Mouse (Mus musculus): Measurements from ENCODE around the gene Tnfrsf19. TPM values are rescaled to one million over a fixed set of nuclear protein-coding genes. Genes with fewer than 3 reads are reported as not detected.
A peak's percentile ranks its signal among the peaks of the same experiment; 100 is the strongest.

Gene Tnfrsf19
- 10 to 100 TPM; 26.5 to 28.8 TPM for total RNA-seq (2021)
- long read RNA-seq, experiment 1, full-length matches to known transcripts: 4 of 11 reads
- long read RNA-seq, experiment 1, partial matches to known transcripts: 5 of 11 reads
- long read RNA-seq, experiment 1, other reads (novel, unspliced or antisense): 2 of 11 reads
- long read RNA-seq, experiment 2, full-length matches to known transcripts: 8 of 11 reads
- long read RNA-seq, experiment 2, partial matches to known transcripts: 0 of 11 reads
- long read RNA-seq, experiment 2, other reads (novel, unspliced or antisense): 3 of 11 reads

DNA sequence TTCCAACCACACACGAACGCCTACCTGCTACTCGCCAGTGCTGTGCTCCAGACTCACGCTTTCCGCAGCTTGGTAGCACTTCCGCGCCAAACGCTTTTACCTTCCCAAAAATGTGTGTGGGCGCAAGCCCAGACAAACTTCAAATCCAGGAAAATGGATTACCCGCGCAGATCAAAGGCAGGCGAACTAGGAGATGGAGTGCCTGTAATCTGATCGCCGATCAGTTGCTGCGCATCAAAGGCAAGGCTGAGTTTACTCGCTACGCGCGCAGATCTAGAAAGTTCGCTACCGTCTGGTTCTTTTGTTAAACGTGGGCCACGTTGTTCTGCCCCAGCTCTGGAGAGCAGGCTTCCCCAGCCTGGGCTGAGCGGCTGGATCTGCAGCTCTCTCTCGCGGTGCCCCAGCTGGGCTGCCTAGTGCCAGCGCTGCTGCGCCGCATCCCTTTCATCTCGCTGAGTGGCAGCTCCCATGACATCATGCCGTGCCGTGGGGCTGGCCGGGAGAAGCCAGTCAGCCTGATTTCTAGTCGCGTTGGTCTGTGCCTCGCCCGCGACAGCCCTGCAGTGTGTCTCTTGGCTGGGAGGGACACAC is at the start of gene Tnfrsf19:
Tnfrsf19 (minus strand) TSS at position 400 of the 591 bp plus-strand sequence.
- DNase-seq: peak; percentile 90

DNA sequence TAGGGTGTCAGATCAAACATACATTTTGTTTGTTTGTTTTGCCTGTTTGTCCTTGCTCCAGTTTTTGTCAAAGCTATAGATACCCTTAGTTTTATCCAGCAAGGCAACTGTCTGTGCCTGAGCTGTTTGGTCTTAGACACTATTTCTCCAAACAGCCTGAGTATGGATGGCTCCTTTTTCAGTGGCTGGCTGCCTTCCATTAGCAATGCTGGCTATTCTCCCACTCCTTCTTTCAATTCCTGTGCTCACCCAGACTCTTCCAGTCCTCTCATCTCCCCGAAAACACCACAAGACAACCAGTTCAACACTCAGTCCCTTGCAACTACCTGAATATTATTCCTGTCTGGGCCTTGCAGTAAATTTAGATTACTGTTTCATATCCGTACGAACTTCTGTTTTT is 45.8 kb upstream of the Tnfrsf19 start:
- peak; percentile 12 for DNase-seq

DNA sequence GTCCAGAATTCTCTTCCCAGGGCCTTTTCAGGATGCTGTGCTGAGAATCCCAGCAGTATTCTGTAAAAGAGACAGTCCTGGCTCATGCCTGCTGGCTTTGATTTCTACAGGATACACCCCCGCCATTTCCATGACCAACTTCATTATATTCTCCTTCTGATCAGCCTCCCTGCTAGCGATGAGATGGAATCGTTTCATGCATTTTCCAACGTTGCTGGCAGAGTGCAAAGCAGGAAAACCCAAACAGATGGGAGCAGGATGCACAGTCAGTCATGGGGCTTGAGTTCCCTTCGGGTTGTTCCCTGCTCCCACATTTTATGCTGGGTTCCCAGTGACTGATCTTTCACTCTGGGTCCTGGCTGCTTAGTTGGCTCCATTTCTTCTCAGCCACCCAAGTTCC is 44.7 kb upstream of the Tnfrsf19 start:
- DNase-seq: no peak

DNA sequence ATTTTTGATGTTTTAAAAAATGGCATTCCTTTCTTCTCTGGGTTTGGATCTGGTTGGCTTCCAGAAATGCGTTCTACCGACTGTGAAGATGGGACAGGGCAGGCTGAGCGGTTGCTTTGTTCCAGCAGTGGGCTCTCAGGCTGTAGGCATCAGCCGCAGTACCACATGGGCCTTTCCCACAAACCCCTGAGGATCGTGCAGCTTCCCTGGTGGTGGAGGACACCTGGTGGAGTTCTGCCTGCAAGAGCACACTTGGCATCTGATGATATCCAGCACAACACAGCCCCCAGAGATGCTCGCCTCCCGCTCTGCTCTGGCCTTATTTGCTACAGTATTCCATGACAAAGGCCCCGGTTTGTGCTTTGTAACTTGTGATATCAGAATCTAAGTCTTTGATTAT is 41.9 kb upstream of the Tnfrsf19 start:
- DNase-seq: no peak

DNA sequence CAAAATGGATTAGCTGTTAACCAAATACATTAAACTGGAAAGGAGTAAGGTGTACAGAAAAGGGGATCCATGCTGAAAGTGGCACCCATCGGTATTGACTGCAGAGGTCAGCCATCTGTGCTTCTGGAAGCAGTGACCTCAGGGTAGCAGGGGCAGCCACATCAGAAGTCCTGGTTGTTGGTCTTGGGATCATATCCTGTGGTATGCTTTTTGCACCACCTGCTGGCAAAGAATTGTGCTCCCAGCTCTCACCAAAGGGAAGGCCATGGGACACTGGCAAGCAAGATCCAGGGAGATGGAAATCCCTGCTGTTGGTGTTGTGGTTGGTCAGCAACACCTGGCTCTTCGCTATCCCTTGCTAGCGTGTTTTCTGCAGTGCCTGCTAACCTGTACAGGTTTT is 39.0 kb upstream of the Tnfrsf19 start:
- peak; percentile 72 for DNase-seq

DNA sequence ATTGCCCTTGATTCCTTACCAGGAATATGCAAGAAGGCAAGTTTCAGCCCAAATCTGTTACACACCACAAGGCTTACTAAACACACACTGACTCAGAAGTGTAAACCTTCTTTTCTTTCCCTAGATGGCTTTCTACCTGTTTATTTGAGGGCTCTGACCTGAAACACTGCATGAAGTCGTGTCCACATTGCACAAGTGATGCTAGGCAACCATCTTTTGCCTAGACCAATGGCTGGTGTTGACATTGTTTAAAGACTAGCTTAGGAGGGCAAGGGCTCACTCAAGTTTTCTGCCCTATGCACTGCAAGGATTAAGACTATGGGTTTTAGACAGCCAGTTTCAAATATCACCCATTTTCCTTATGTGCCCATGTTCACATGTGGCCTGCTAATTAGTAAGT is 23.3 kb upstream of the Tnfrsf19 start:
- no peak for DNase-seq

DNA sequence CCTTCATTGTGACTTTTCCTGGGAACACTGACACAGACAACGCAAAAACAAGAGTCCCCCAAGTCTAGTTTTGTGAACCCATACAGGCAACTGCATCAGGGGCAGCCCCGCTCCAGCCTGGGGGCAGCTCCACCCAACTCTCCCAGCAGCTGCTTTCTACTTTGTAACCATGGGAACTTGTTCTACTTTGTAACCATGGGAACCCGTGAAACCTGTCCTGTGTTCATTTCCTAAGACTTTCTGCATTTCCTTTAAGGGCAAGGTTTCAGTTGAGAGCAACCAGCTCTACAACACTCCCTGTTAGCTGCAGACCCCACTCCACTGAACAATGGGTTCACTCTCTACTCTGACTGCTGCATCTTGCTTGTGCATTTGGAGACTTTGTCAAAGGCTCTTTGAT is 15.4 kb upstream of the Tnfrsf19 start:
- no peak for DNase-seq

DNA sequence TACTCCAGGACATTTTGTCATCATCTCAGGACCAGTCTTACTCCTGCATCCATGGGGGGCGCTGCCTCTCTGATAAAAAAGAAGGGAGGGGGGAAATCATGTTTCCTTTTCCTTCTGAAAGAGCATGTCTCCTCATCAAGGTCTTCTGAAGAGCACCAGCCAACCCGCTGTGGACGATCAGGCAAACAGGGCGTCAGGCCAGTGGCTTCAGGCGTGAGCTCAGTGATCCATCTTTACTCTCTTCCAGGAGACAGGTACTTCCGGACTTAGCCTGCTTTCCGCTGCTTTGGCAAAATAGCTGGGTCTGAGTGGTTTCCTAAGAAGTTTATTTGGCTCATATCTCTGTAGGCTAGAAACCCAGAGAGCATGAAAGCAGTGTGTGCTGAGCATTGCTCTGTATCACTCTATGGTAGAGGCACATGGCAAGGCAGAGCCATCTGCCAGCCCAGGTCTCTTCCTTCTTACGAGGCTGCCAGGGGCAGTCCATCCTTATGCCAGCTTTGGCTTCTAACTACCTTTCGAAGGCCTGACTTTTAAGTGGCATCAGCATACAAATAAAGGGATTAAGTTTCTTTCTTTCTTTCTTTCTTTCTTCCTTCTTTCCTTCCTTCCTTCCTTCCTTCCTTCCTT is 13.1 kb upstream of the Tnfrsf19 start:
- DNase-seq: no peak

DNA sequence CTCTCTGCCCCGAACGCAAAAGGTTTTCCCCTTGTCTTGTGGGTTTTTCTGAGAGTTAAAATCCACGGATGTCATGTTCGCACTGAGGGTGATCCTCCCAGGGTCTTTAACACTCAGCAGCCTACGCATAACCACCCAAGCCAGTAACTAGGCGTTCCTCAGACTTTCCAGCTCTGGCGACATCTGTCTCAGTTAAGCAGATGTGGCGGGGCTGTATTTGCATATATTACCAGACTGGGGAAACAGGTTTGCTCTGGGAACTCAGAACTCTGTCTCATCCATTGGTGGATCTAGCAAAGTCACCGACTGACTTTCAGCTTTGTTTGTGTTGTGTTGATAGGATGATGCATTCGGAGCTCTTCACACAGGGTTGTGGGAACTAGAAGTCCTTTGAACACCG is 10.7 kb upstream of the Tnfrsf19 start:
- DNase-seq: no peak

DNA sequence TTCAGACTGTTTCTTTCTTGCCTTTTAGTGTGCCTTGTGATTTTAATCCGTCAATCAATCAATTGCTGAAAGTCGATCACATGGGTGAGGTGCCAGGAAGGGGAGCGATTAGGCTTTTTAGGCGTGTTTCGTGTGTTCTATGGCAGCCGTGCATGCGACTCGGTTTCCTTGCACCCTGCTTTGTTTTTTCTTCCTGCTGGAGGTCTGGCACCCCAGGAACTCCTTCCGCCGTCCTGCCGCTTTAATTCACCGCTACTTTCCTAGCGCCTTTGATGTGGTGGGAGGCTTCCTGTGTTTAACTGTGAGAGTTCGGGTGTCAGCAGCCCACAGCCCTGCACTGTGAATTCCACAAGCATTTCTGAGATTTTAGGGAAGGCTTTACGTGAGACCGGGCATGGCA is 10.2 kb upstream of the Tnfrsf19 start:
- DNase-seq: no peak

DNA sequence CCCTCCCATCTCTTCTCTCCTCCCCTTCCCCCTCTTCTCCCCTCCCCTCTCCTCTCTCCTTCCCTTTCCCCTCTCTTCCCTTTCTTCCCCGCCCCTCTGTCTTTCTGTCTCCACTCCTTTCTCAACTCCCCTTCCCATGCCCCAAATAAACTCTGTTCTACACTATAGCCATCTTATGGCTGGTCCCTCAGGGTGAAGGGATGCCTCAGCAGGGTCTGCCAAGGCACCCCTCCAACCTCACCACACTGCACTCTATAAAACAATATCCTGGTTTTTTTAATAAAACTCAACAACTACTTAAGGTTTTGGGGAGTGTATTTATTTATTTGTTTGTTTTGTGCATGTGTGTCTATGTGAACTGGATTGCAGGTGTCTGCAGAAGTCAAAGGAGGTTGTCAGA is 9.6 kb upstream of the Tnfrsf19 start:
- DNase-seq: no peak

DNA sequence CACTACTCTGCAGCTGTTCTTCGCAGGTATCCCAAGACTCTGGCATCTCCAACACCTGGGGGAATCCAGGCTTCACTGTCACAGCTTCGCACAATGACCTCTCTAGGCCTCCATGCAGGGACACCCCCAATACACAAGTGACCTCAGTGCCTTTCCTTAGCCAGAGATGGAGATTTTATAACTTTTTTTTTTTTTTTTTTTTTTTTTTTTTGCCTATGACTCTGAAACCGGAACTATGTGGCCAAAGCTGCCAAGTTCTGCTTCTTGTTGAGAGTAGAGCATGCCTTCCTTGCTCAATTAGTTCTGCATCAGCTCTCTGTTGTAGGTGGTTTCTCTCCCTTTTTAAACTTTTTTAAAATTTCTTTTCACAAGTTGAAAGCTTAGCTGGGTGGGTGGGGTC is 5.9 kb upstream of the Tnfrsf19 start:
- DNase-seq: no peak

DNA sequence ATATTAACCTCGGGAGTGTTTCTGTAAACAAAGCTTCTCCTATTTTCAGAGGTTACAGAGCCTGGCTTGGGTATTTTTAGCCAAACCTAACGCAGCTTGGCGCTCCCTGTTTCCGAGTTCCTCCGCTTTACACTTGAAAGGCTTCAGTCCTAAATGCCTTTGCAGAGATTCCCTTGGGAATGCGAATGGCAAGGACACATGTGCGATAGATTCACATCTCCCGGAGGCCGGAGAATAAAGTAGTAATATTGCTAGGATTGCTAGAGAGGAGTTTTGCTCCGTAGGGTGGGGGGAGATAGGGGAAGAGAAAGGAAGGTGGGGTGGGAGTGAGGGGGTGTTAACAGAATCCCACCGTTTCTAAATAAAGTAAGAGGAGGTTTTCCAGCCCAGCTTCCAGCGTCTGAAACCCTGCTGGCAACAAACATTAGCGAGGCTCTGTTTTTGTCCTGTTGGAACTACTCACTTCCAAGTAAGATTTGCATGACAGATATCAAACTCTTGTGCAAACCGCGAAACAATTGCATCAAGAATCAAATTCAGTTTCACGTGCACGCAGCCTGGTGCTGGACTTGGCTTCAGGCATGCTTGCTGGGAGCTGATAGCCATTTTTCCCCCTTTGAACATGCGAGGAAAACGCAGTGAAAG is 722 bp downstream of the Tnfrsf19 start:
- peak; percentile 37 for DNase-seq

DNA sequence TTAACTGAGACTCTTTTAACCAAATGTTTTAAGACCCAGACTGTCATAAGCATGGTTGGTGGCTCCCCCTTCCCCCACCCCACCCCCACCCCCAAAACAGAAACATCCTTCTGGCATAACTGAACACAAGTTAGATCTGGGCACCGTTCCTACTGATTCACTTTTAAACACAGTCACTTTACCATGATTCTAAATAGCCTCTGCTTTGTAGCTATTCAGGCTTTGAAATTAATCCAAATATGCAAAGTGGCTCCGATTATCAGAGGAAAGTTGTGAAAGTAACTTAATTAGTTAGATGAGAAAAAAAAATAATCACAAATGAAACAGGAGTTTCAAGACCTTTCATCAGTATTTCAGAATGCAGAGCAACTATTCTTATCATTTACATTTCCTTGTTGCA is 2.0 kb downstream of the Tnfrsf19 start:
- DNase-seq: no peak

DNA sequence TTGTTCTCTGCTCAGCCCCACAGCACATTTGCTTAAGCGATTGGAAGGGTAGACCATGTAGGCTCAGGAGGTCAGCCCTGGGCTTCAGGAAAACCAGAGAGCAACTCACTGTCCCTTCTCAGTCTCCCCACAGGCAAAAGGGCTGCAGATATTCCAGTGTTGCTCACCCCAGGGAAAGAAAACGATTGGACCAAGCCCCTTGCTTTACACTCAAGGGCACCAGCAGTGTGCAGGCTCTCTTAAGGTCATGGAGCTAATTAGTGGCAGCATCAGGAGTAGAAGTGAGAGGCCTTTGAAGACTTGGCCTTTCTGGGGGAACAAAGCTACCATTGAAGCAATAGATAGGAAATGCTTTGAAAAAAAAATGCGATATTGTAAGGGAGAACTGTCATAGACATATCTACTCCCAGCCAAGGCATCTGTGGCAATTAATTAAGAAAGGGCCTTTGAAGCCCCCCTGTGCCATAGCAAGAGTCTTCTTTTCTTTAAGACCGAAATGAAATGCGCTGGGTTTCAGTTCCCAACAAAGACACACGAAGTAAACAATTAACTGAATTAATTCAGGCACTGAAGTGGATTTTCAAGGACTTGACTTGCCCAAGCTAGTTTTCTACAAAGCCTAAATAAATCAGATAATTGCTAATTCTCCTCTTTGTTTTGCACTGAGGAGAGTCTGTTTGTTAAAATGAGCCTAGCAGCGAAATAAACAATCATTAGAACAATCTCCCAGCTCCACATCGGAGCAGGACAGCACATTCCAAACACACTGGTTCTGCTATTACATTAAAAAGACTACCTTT is 2.6 kb downstream of the Tnfrsf19 start:
- peak; percentile 33 for DNase-seq

DNA sequence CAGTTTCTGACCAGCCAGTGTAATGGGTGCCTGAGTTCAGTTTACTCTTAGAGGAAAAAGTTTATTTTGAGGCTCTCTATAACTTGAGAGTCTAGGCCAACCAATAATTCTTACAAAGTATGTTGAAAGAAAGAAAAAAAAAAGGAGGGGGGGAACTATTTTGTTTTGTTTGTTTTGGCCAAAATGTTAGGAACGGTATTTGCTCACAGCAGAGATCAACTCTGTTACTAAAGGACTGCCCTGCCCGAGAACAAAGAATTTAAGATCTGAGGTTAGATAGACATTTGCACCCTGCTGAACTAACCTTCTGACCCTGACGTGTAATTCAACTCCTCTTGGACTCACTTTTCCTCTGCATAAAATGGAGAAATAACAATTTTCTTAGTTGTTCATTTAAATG is 4.0 kb downstream of the Tnfrsf19 start:
- DNase-seq: no peak

DNA sequence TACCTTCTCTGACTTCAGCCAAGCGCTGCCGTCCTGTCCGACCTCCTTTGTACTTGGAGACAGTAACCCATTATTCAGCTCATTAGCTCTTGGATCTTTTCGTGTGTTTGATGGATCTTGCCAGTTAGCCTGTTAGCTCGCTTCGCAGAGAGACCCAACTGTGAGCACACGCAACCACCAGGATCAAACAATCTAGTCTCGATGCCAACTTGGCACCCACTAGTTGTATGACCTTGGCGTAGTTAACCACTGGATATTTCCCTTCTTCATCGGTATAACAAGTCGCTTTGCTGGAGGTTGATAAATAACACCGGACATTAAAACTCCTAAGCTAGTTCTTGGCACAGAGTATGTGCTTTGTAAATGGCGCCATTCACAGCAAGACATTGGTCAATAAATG is 6.1 kb downstream of the Tnfrsf19 start:
- peak; percentile 27 for DNase-seq

DNA sequence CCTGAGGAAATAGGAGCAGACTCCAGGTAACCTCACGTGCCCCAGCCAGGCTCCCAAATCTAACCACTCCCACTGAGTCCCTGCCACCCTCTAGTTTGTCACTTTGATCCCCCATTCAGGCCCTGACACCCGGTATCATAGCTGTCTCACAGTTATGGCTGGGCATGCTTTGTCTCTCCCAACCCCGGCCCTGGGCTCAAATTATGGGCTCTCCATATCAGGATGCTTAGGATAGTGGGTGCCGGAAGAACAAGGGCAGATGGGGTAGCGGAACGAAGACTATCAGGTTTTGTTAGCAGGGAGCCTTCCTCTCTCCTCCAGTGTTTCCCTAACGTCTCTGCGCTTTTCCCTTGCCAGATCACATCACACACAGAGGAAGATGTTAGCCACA is 8.2 kb downstream of the Tnfrsf19 start:
- DNase-seq: no peak

DNA sequence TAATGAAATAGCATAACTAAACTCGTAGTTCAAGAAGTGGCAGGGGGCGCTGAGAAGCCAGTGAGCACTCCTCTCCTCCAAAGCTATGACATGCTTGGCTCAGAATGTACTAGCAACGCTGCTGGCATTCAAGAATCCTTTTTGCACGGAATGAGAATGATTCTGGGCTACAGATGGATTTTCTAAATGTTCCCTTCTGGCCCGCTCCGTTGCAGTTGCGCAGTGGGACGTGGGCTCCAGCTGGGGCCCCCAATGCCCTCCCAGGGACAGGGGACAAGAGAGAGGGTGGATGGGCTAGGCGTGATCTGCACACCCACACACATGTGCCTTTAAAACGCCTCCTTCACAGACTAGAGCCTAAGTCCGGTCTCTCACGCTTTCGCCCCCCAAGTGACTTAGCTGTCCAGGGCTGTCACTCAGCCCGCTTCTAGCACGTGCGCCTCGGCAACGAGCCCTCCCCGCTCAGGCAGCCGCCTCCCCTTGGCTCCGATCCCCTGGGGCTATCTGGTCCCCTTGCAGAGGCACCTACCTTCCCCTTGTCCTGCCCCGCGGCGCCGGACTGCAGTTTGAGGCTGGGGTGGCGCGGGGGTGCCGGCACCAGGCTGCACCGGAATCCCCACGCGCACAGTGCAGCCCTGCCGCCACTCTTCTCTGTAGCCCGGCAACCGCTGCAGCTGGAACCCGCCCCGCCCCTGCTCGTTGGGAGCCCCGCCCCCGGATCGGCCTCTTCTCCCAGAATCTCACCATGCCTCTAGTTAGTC is 8.8 kb downstream of the Tnfrsf19 start:
- peak; percentile 85 for DNase-seq

DNA sequence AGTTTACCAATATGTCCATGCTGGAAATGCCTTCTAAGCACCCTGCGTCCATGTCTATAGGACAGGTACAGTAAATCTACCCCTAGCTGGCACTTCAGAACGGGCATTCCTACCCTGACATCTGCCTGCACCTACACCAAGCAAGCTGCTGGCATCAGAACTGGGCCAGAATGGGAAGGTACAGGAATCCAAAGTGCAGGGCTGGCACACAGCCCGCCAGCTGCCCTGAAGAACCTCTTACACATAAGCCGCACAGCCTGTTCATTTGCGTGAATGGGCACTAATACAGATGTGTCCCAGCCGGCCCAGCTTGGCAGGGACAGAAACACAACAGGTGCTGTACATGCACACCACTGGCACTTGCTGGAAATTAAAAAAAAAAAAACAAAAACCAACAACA is 15.9 kb downstream of the Tnfrsf19 start:
- no peak for DNase-seq

DNA sequence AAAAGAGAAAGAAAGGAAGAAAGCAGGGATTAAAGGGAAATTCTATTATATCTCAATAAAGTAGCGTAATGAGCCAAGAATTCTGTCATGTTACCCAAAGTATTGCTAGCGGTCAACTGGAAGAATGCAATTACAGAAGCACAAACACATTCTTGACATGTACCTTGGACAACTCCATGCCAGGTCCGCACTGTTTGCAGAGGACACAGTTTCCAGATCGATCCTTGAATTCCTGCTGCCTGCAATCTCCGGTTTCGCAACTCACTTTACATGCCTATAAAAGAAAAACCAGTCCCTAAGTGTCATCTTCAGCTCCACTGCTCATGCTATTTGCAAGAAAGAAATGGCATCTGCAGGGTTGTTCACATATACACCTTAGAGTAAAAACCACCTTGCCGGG is 22.3 kb downstream of the Tnfrsf19 start:
- DNase-seq: no peak

DNA sequence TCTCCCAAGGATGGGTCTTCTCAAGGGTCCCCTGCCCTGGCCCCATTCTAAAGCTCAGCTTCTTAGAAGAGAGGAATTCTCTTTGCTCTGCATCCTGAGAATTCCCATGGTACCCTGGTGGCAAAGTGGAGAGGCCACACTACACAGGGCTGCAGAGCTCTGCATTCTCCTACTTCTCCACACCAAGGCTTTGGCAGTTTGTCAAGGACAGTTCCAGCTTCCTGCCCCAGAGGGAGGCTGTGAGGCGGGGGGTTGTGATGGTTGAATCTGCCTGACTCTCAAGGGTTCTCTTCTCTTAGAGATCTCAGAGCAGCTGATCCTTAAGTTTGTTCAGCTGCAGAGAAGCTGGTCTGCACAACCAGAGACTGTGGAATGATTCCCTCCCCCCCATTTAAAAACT is 23.9 kb downstream of the Tnfrsf19 start:
- DNase-seq: peak; percentile 69
